Comparison of ENCODE assay signal across 10 mouse cellular contexts in the genomic region with DNA sequence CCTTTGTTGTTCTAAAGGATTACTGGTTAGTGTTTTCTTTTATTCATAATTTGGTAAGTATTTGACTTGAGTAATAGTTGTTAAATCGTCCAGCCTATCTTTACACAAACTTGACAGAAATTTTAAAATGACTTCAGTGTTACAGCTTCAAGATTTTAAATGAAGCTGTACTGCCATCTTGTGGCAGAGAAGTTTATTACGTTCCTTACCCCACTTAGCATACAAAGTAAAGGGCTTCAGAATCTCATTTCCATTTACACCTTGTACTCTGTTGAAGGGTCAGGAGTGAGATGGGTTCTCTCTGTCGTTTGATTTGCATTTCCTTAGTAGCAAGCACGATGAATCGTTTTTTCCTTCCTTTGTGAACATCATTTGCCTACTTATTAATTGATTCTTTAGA. TPM values are rescaled to one million over a fixed set of nuclear protein-coding genes. Genes with fewer than 3 reads are reported as not detected.
DNase-seq lines count a peak whose midpoint lies in the region; ATAC-seq and TF ChIP-seq lines count a peak whose summit lies in the region.
"Had no signal": no experiment of that assay in that cellular context is flagged by ENCODE, and none has a peak within 500 bp of the region (broad histone marks: within the 10 kb centered on the region; RNA-seq: fewer than 3 reads in every experiment).

No protein-coding gene starts in this region.

- H3K9me3 ChIP-seq in liver, embryonic 14.5 days (ENCODE audit: control insufficient read depth, low read length) = no peaks in the 10 kb centered on the region
- H3K9me3 ChIP-seq in liver, embryonic 12.5 days (replicated peaks) = no peaks in the 10 kb centered on the region
- no peaks in the 10 kb centered on the region for H3K9me3 ChIP-seq in hindbrain, embryonic 13.5 days
- H3K9me3 ChIP-seq: neural tube, embryonic 13.5 days had no signal

- peak; percentile 33; the same call in 1 of the 2 replicates for TF ChIP-seq CTCF in liver, embryonic 14.5 days (IDR thresholded peaks at IDR 0.05; ENCODE audit: low read depth)

- no peak for TF ChIP-seq EP300 in liver, embryonic 14.5 days (IDR thresholded peaks at IDR 0.05; ENCODE audit: low read depth)

- H3K4me3 ChIP-seq in liver, embryonic 14.5 days (ENCODE audit: insufficient read depth in 1 of 2, low read depth in 2 of 2, low read length in 2 of 2) = no peak overlapping the region
- no peak overlapping the region for H3K4me3 ChIP-seq in liver, embryonic 12.5 days
- H3K4me3 ChIP-seq in hindbrain, embryonic 13.5 days = no peak overlapping the region
- H3K4me3 ChIP-seq: neural tube, embryonic 13.5 days had no signal

- no peaks in the 10 kb centered on the region for H3K27me3 ChIP-seq in liver, embryonic 14.5 days (ENCODE audit: control insufficient read depth, insufficient read depth, low read length)
- no peaks in the 10 kb centered on the region for H3K27me3 ChIP-seq in liver, embryonic 12.5 days (replicated peaks)
- no peaks in the 10 kb centered on the region for H3K27me3 ChIP-seq in hindbrain, embryonic 13.5 days
- H3K27me3 ChIP-seq: neural tube, embryonic 13.5 days had no signal

- no peak overlapping the region for H3K4me2 ChIP-seq in liver, embryonic 14.5 days (ENCODE audit: low read depth)
- H3K4me2 ChIP-seq in liver, embryonic 12.5 days = no peak overlapping the region
- H3K4me2 ChIP-seq in hindbrain, embryonic 13.5 days = no peak overlapping the region
- H3K4me2 ChIP-seq: neural tube, embryonic 13.5 days had no signal

- 2% methylated on average over 5 of the region's 5 CpGs for WGBS in liver, embryonic 14.5 days (ENCODE audit: insufficient replicate concordance)
- WGBS in liver, embryonic 12.5 days (ENCODE audit: insufficient replicate concordance) = under 1% methylated on average over 5 of the region's 5 CpGs
- 3% methylated on average over 5 of the region's 5 CpGs for WGBS in hindbrain, embryonic 13.5 days

- no peak for ATAC-seq in cerebellum, adult (ENCODE audit: insufficient number of reproducible peaks, low FRiP score, low TSS enrichment)
- no peak for ATAC-seq in liver, embryonic 14.5 days (ENCODE audit: insufficient read depth)
- ATAC-seq in liver, embryonic 12.5 days = no peak
- ATAC-seq in hindbrain, embryonic 13.5 days (ENCODE audit: low FRiP score) = 0 out of 2 replicates have a peak, but pooled peaks have one; percentile 43
- ATAC-seq in megakaryocyte-erythroid progenitor cell, adult 5-6 weeks (replicated peaks; ENCODE audit: low FRiP score, low TSS enrichment, poor library complexity, severe bottlenecking) = peak; percentile 93
- ATAC-seq in inflammation-experienced regulatory T-cells, adult 6 months = no peak

- no peaks in the 10 kb centered on the region for H3K4me1 ChIP-seq in liver, embryonic 14.5 days (replicated peaks; ENCODE audit: control insufficient read depth in 2 of 2, insufficient read depth in 2 of 2, low read length in 1 of 2)
- H3K4me1 ChIP-seq in liver, embryonic 12.5 days = no peaks in the 10 kb centered on the region
- no peaks in the 10 kb centered on the region for H3K4me1 ChIP-seq in hindbrain, embryonic 13.5 days (replicated peaks)
- H3K4me1 ChIP-seq: neural tube, embryonic 13.5 days had no signal

- DNase-seq in cerebellum, adult 9-10 months = peak; percentile 20
- peak in 2 of 3 experiments; percentile 5 to 13 for DNase-seq in liver, embryonic 14.5 days (ENCODE audit: low read depth in 3 of 3, low spot score in 3 of 3)
- peak; percentile 67 for DNase-seq in ZHBTc4 (ENCODE audit: low read depth, low spot score)

- H3K27ac ChIP-seq in liver, embryonic 14.5 days = no peak overlapping the region
- no peak overlapping the region for H3K27ac ChIP-seq in liver, embryonic 12.5 days
- no peak overlapping the region for H3K27ac ChIP-seq in hindbrain, embryonic 13.5 days
- H3K27ac ChIP-seq: neural tube, embryonic 13.5 days had no signal

- no peak overlapping the region for H3K9ac ChIP-seq in liver, embryonic 14.5 days (replicated peaks)
- no peak overlapping the region for H3K9ac ChIP-seq in liver, embryonic 12.5 days
- H3K9ac ChIP-seq in hindbrain, embryonic 13.5 days = no peak overlapping the region
- H3K9ac ChIP-seq: neural tube, embryonic 13.5 days had no signal

- no peaks in the 10 kb centered on the region for H3K36me3 ChIP-seq in liver, embryonic 14.5 days (replicated peaks; ENCODE audit: control insufficient read depth, insufficient read depth, low read depth)
- no peaks in the 10 kb centered on the region for H3K36me3 ChIP-seq in liver, embryonic 12.5 days
- no peaks in the 10 kb centered on the region for H3K36me3 ChIP-seq in hindbrain, embryonic 13.5 days
- H3K36me3 ChIP-seq: neural tube, embryonic 13.5 days had no signal

RNA-seq across cellular contexts. Expression of gene Olfr713, which starts 14.9 kb away (rescaled TPM):
- not detected in 2 replicates for polyA plus RNA-seq in liver, embryonic 14.5 days (2012; rRNA removed)
- not detected in 2 replicates for polyA plus RNA-seq in liver, embryonic 14.5 days (2014; fragmentation: Nextera tagmentation; extraction: Ambion mirVana)
- polyA plus RNA-seq in liver, embryonic 12.5 days (2016; fragmentation: Nextera tagmentation; extraction: Ambion mirVana) = not detected in 2 replicates
- polyA plus RNA-seq in hindbrain, embryonic 13.5 days (2015; fragmentation: Nextera tagmentation; extraction: Ambion mirVana) = not detected in 2 replicates
- not detected in 2 replicates for total RNA-seq in megakaryocyte-erythroid progenitor cell, adult 5-6 weeks (2014; fragmentation: Nextera tagmentation)
- not detected in 2 replicates for total RNA-seq in megakaryocyte-erythroid progenitor cell, adult 5-6 weeks (2017)
- polyA plus RNA-seq in inflammation-experienced regulatory T-cells, adult 6 months (2017; shearing (Covaris generic)) = not detected
- polyA plus RNA-seq: heart, embryonic 14.5 days; neural tube, embryonic 13.5 days had no signal

RNA-seq across cellular contexts. Expression of gene Olfr714, which starts 24.9 kb away (rescaled TPM):
- not detected in 2 replicates for polyA plus RNA-seq in liver, embryonic 14.5 days (2012; rRNA removed)
- not detected in 2 replicates for polyA plus RNA-seq in liver, embryonic 14.5 days (2014; fragmentation: Nextera tagmentation; extraction: Ambion mirVana)
- polyA plus RNA-seq in liver, embryonic 12.5 days (2016; fragmentation: Nextera tagmentation; extraction: Ambion mirVana) = not detected in 2 replicates
- not detected in 2 replicates for polyA plus RNA-seq in hindbrain, embryonic 13.5 days (2015; fragmentation: Nextera tagmentation; extraction: Ambion mirVana)
- total RNA-seq in megakaryocyte-erythroid progenitor cell, adult 5-6 weeks (2014; fragmentation: Nextera tagmentation) = not detected in 2 replicates
- total RNA-seq in megakaryocyte-erythroid progenitor cell, adult 5-6 weeks (2017) = not detected in 2 replicates
- polyA plus RNA-seq in inflammation-experienced regulatory T-cells, adult 6 months (2017; shearing (Covaris generic)) = not detected
- polyA plus RNA-seq: heart, embryonic 14.5 days; neural tube, embryonic 13.5 days had no signal

RNA-seq across cellular contexts. Expression of gene Olfr2, which starts 40.0 kb away (rescaled TPM):
- polyA plus RNA-seq in liver, embryonic 14.5 days (2012; rRNA removed) = not detected in 2 replicates
- polyA plus RNA-seq in liver, embryonic 14.5 days (2014; fragmentation: Nextera tagmentation; extraction: Ambion mirVana) = not detected in 2 replicates
- not detected in 2 replicates for polyA plus RNA-seq in liver, embryonic 12.5 days (2016; fragmentation: Nextera tagmentation; extraction: Ambion mirVana)
- polyA plus RNA-seq in hindbrain, embryonic 13.5 days (2015; fragmentation: Nextera tagmentation; extraction: Ambion mirVana) = not detected in 2 replicates
- 0.07 TPM in 1 of 2 replicates, not detected in the other for total RNA-seq in megakaryocyte-erythroid progenitor cell, adult 5-6 weeks (2014; fragmentation: Nextera tagmentation)
- not detected in 2 replicates for total RNA-seq in megakaryocyte-erythroid progenitor cell, adult 5-6 weeks (2017)
- not detected for polyA plus RNA-seq in inflammation-experienced regulatory T-cells, adult 6 months (2017; shearing (Covaris generic))
- polyA plus RNA-seq: heart, embryonic 14.5 days; neural tube, embryonic 13.5 days had no signal

RNA-seq across cellular contexts. Expression of gene Olfr17, which starts 47.2 kb away (rescaled TPM):
- not detected in 2 replicates for polyA plus RNA-seq in liver, embryonic 14.5 days (2012; rRNA removed)
- polyA plus RNA-seq in liver, embryonic 14.5 days (2014; fragmentation: Nextera tagmentation; extraction: Ambion mirVana) = not detected in 2 replicates
- not detected in 2 replicates for polyA plus RNA-seq in liver, embryonic 12.5 days (2016; fragmentation: Nextera tagmentation; extraction: Ambion mirVana)
- not detected in 2 replicates for polyA plus RNA-seq in hindbrain, embryonic 13.5 days (2015; fragmentation: Nextera tagmentation; extraction: Ambion mirVana)
- not detected in 2 replicates for total RNA-seq in megakaryocyte-erythroid progenitor cell, adult 5-6 weeks (2014; fragmentation: Nextera tagmentation)
- not detected in 2 replicates for total RNA-seq in megakaryocyte-erythroid progenitor cell, adult 5-6 weeks (2017)
- polyA plus RNA-seq in inflammation-experienced regulatory T-cells, adult 6 months (2017; shearing (Covaris generic)) = not detected
- polyA plus RNA-seq: heart, embryonic 14.5 days; neural tube, embryonic 13.5 days had no signal

Comparison
In these comparisons a context has a peak if more than half of its experiments do, and no peak if none do; other contexts are left out.
1. DNase-seq: peak in every context shown above with its lines; median percentile 67 in ZHBTc4; 20 in cerebellum, adult 9-10 months; 9 in liver, embryonic 14.5 days.
2. ATAC-seq: peak in hindbrain, embryonic 13.5 days (single experiment) and megakaryocyte-erythroid progenitor cell, adult 5-6 weeks (single experiment); none in cerebellum, adult (single experiment), liver, embryonic 14.5 days (single experiment), liver, embryonic 12.5 days (single experiment) and inflammation-experienced regulatory T-cells, adult 6 months (single experiment).